Mouse (Mus musculus): ENCODE data around the gene Map3k19. TPM values are rescaled to one million over a fixed set of nuclear protein-coding genes. Genes with fewer than 3 reads are reported as not detected.

Map3k19 gene
- polyA plus RNA-seq, 1 experiment from 2014 or later, result 0.11 TPM

DNA sequence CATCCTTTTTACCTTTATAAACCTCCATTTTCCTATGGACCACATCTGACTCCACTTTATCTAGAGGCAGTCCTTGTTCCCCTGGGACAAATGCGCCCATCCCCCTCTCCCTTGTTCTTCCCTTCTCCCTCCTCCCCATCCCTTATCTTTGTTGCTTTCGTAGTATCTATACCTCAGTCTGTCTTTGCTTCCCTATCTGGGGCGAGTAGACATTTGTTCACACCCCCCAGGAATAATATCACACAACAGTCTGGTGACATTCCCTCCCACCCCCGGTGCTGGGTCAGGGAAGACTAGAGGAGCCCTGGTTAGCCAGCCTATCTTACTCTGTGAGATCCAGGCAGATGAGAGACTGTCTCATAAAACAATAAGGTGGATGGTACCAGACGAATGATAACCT, 9.4 kb downstream of the Map3k19 start:
- H3K4me3 ChIP-seq, result no peak overlapping the region
- 56% methylated on average over 5 of the region's 5 CpGs for WGBS
- H3K36me3 ChIP-seq, result no peaks in the 10 kb centered on the region
- H3K27me3 ChIP-seq, result no peaks in the 10 kb centered on the region
- no peak for ATAC-seq (replicated peaks; ENCODE audit: insufficient number of reproducible peaks, insufficient read depth, low FRiP score, low read depth)
- H3K4me1 ChIP-seq (replicated peaks), result no peaks in the 10 kb centered on the region
- no peak overlapping the region for H3K4me2 ChIP-seq
- no peaks in the 10 kb centered on the region for H3K9me3 ChIP-seq (replicated peaks)
- H3K27ac ChIP-seq, result no peak overlapping the region
- no peak overlapping the region for H3K9ac ChIP-seq

DNA sequence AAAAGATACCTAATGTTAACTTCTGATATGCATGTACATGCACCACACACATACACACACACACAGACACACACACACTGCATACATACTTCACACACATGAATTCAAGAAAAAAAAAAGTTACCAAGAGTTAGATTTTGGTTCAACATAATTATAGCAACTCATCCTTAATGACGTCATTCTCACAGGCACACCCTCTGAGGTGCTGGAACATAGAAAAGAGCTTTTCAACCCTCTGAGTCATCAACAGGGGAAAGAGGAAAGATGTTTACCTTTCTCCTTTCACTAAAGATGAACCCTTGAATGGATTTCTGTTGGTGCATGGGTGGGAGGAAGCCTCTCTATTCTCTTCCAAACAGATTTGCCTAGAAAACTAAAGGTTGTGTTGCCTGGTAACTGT, 16.2 kb downstream of the Map3k19 start:
- Histone ChIP-seq H3K4me2 (no peak overlapping the region), H3K4me1 (replicated peaks) (0 out of 2 replicates have a peak, but pooled peaks cover 4% of the 10 kb centered on the region), H3K9me3 (replicated peaks) (no peaks in the 10 kb centered on the region), H3K27ac (no peak overlapping the region), H3K9ac (no peak overlapping the region), H3K27me3 (no peaks in the 10 kb centered on the region), H3K36me3 (no peaks in the 10 kb centered on the region), H3K4me3 (no peak overlapping the region)
- 58% methylated on average over 1 of the region's 1 CpGs for WGBS
- no peak for ATAC-seq (replicated peaks; ENCODE audit: insufficient number of reproducible peaks, insufficient read depth, low FRiP score, low read depth)

DNA sequence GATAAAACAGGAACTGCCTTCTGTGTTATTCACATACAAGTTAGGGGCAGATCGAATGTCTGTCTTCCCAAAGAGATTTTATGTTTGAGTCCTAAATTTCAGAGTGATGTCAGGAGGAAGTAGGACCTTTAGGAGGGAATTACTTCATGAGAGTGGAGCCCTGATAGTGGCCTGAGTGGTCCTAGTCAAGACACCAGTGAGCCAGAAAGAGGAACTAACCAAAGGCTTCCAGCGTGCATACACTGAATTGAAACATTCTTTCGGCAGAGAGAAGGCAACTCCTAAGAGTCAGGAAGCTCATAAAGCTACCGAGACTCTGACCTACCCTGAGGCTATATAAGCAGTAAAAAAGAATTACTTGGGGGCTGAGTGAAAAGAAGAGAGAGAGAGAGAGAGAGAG, 18.2 kb downstream of the Map3k19 start:
- WGBS, result 54% methylated on average over 4 of the region's 4 CpGs
- no peaks in the 10 kb centered on the region for H3K27me3 ChIP-seq
- no peaks in the 10 kb centered on the region for H3K36me3 ChIP-seq
- no peak overlapping the region for H3K4me2 ChIP-seq
- H3K9ac ChIP-seq, result no peak overlapping the region
- H3K4me1 ChIP-seq (replicated peaks), result 0 out of 2 replicates have a peak, but pooled peaks cover 4% of the 10 kb centered on the region
- H3K4me3 ChIP-seq, result no peak overlapping the region
- no peaks in the 10 kb centered on the region for H3K9me3 ChIP-seq (replicated peaks)
- no peak for ATAC-seq (replicated peaks; ENCODE audit: insufficient number of reproducible peaks, insufficient read depth, low FRiP score, low read depth)
- no peak overlapping the region for H3K27ac ChIP-seq

DNA sequence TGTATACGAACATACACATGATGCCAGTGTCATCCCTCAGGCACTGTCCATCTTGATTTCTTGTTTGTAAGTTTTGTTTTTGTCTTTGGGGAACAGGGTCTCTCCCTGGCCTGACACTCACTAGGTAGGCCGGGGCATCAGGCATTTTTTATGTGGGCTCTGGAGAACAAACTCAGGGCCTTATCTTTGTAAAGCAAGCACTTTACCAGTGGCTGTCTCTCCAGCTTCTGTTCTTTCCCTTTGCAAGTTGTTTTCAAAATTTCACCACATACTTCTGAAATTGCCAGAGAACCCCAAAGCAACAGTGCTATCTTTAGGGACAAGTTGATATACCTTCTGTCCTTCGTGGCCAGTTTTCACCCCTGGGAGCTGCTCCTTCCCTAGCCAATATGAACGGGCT, 20.6 kb downstream of the Map3k19 start:
- no peak overlapping the region for H3K9ac ChIP-seq
- no peaks in the 10 kb centered on the region for H3K36me3 ChIP-seq
- H3K27me3 ChIP-seq, result no peaks in the 10 kb centered on the region
- H3K4me1 ChIP-seq (replicated peaks), result 0 out of 2 replicates have a peak, but pooled peaks cover 4% of the 10 kb centered on the region
- WGBS, result 40% methylated on average over 4 of the region's 4 CpGs
- no peaks in the 10 kb centered on the region for H3K9me3 ChIP-seq (replicated peaks)
- no peak overlapping the region for H3K27ac ChIP-seq
- H3K4me3 ChIP-seq, result no peak overlapping the region
- no peak overlapping the region for H3K4me2 ChIP-seq
- no peak for ATAC-seq (replicated peaks; ENCODE audit: insufficient number of reproducible peaks, insufficient read depth, low FRiP score, low read depth)

DNA sequence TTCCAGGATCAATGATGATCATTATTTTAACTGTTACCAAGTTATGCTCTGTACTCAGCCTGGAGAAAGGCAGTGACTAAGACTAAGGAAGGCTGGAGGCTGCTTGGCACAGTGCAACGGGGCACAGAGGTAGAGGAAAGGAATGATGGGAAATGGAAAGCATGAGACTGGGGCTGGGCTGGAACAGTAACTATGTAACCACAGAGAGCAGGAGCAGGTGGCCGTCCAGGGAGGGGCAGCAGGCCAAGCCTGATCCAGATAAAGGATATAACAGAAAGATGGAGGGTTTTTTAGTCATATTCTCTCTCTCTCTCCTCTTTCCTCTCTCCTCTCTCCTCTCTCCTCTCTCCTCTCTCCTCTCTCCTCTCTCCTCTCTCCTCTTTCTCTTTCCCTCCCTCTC, 21.1 kb downstream of the Map3k19 start:
- no peaks in the 10 kb centered on the region for H3K9me3 ChIP-seq (replicated peaks)
- H3K4me1 ChIP-seq (replicated peaks), result 0 out of 2 replicates have a peak, but pooled peaks cover 4% of the 10 kb centered on the region
- no peaks in the 10 kb centered on the region for H3K36me3 ChIP-seq
- H3K4me3 ChIP-seq, result no peak overlapping the region
- 52% methylated on average over 2 of the region's 2 CpGs for WGBS
- no peak overlapping the region for H3K9ac ChIP-seq
- ATAC-seq (replicated peaks; ENCODE audit: insufficient number of reproducible peaks, insufficient read depth, low FRiP score, low read depth), result no peak
- H3K4me2 ChIP-seq, result no peak overlapping the region
- no peak overlapping the region for H3K27ac ChIP-seq
- no peaks in the 10 kb centered on the region for H3K27me3 ChIP-seq

DNA sequence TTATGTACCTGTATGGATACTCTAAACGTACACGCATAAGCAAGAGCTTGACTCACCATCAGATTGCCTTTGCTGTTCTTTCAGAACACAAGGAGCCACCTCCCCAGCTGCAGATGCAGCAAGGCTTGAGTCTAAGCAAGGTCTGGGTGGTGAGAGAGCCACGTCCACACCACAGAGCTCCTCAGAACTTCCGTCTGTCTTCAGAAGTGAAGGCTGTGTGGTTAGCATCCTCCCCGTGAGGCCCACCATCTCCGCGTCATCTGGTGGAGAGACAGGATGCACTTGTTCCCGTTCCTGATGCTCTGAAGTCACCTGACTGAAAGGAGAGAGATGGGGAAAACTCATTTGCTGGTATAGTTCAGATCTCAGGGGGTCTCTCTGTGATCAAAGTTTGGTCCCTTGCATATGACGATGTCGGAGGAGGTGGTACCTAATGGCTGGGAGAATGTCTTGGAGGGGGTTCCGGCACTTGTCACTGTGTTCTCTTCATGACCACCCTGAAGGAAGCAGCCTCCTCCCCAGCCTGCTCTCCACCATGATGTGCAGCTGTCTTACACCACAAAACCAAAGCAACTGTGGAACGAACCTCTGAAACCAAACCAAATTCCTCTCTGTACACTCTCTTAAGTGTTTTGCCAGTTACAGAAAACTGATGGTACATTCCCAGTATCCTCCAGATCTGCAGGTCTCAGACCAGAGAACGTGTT, 24.5 kb downstream of the Map3k19 start:
- WGBS, result 78% methylated on average over 13 of the region's 13 CpGs
- no peaks in the 10 kb centered on the region for H3K27me3 ChIP-seq

DNA sequence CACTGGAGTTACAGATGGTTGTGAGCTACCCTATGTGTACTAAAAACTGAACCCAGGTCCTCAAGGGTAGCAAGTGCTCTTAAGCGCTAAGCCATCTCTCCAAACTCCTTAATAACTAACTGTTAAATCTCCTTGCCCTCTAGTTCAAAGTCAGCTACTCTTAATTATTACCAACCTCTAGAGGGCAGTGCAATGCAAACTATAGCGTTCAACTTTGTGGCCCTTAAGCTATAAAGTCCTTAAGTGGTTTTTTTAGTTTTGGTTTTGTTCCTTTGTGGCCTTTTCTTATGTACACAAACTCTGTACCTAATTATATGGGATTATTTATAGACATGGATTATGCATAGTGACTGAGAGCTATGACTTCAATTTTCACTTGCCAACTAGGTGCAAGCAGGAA, 27.5 kb downstream of the Map3k19 start:
- H3K9ac ChIP-seq, result no peak overlapping the region
- no peaks in the 10 kb centered on the region for H3K36me3 ChIP-seq
- H3K4me1 ChIP-seq (replicated peaks), result no peaks in the 10 kb centered on the region
- WGBS, result 20% methylated on average over 2 of the region's 2 CpGs
- ATAC-seq (replicated peaks; ENCODE audit: insufficient number of reproducible peaks, insufficient read depth, low FRiP score, low read depth), result no peak
- H3K4me3 ChIP-seq, result no peak overlapping the region
- no peaks in the 10 kb centered on the region for H3K9me3 ChIP-seq (replicated peaks)
- H3K4me2 ChIP-seq, result no peak overlapping the region
- no peaks in the 10 kb centered on the region for H3K27me3 ChIP-seq
- H3K27ac ChIP-seq, result no peak overlapping the region

More for the DNA sequence above, 24.5 kb downstream of the Map3k19 start:
- ATAC-seq (replicated peaks; ENCODE audit: insufficient number of reproducible peaks, insufficient read depth, low FRiP score, low read depth), result no peak; the same call in 1 of the 2 replicates
- Histone ChIP-seq H3K27ac (no peak overlapping the region), H3K4me1 (replicated peaks) (0 out of 2 replicates have a peak, but pooled peaks cover 4% of the 10 kb centered on the region), H3K36me3 (no peaks in the 10 kb centered on the region), H3K4me2 (no peak overlapping the region), H3K9me3 (replicated peaks) (no peaks in the 10 kb centered on the region), H3K9ac (no peak overlapping the region), H3K4me3 (no peak overlapping the region)

DNA sequence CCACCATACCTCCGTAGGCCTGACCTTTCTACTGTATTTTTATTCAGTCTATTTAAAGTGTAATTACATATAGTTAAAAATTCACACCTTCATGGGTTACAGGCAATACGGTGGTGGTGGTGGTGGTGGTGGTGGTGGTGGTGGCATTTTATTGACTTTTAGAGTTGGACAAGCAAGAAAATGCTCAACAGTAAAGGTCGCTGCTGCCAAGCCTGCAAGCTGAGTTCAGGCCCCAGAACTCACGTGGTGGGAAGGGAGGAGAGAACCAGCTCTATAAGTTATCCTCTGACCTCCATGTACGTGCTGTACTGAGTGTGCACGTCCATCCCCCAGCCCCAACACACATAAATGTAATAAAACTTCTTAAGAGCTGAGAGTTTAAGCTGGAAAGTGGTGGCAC, 38.5 kb downstream of the Map3k19 start:
- no peak overlapping the region for H3K4me2 ChIP-seq
- 82% methylated on average over 6 of the region's 6 CpGs for WGBS
- no peaks in the 10 kb centered on the region for H3K9me3 ChIP-seq (replicated peaks)
- H3K9ac ChIP-seq, result no peak overlapping the region
- H3K4me3 ChIP-seq, result no peak overlapping the region
- no peaks in the 10 kb centered on the region for H3K36me3 ChIP-seq
- no peak overlapping the region for H3K27ac ChIP-seq
- peaks cover 4% of the 10 kb centered on the region; the same call in 1 of the 2 replicates for H3K4me1 ChIP-seq (replicated peaks)
- no peaks in the 10 kb centered on the region for H3K27me3 ChIP-seq
- no peak for ATAC-seq (replicated peaks; ENCODE audit: insufficient number of reproducible peaks, insufficient read depth, low FRiP score, low read depth)

DNA sequence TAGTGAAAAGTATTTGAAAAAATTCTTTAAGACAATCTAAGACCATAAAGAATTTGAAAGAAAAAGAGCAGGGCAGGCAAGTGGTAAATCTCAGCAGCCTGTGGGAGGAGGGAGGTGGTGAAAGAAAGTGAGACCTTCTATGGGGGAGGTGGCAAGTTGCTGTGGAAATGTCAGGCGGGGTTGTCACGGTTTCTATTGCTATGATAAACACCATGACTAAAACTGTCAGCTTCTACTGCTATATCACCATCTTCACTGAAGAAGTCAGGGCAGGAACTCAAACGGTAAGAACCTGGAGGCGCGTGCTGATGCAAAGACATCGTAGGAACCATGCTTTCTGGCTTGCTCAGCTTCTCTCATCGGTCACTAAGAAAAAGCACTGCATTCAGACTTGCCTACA, 41.9 kb downstream of the Map3k19 start:
- no peaks in the 10 kb centered on the region; the same call in 1 of the 2 replicates for H3K36me3 ChIP-seq
- H3K4me3 ChIP-seq, result no peak overlapping the region
- 41% methylated on average over 7 of the region's 7 CpGs for WGBS
- H3K4me1 ChIP-seq (replicated peaks), result peaks cover 4% of the 10 kb centered on the region; the same call in 1 of the 2 replicates
- no peak overlapping the region for H3K9ac ChIP-seq
- no peak for ATAC-seq (replicated peaks; ENCODE audit: insufficient number of reproducible peaks, insufficient read depth, low FRiP score, low read depth)
- no peaks in the 10 kb centered on the region for H3K27me3 ChIP-seq
- 0 out of 2 replicates have a peak overlapping the region, but pooled peaks have one; percentile 25 for H3K4me2 ChIP-seq
- H3K27ac ChIP-seq, result no peak overlapping the region
- no peaks in the 10 kb centered on the region for H3K9me3 ChIP-seq (replicated peaks)

DNA sequence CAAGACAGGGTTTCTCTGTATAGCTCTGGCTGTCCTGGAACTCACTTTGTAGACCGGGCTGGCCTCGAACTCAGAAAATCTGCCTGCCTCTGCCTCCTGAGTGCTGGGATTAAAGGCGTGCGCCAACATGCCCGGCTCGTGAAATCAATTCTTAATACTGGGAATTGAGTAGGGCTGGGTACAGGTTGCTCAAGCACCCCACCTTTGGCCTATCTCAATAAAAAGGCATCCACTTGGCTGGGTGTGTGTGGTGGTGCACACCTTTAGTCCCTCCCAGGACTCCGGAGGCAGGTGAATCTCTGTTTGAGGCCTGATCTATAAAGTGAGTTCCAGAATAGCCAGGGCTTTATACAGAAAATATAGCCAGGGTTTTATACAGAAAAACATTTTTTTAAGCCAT, 46.2 kb downstream of the Map3k19 start:
- H3K4me2 ChIP-seq, result no peak overlapping the region
- ATAC-seq (replicated peaks; ENCODE audit: insufficient number of reproducible peaks, insufficient read depth, low FRiP score, low read depth), result no peak
- WGBS, result 98% methylated on average over 7 of the region's 7 CpGs

DNA sequence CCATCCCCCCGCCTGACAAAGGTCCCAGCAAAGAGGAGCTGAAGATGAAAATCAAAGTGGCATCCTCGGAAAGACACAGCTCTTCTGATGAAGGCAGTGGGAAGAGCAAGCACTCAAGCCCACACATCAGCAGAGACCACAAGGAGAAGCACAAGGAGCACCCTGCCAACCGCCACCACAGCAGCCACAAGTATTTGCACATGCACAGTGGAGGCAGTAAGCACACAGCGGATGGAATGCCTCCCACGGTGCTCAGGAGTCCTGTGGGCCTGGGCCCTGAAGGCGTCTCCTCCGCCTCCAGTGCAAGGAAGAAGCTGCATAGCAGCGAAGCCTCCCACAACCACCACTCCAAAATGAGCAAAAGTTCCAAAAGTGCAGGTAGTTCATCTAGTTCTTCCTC, 51.9 kb downstream of the Map3k19 start:
- ATAC-seq (replicated peaks; ENCODE audit: insufficient number of reproducible peaks, insufficient read depth, low FRiP score, low read depth), result no peak
- 78% methylated on average over 8 of the region's 8 CpGs for WGBS
- Histone ChIP-seq H3K27ac (no peak overlapping the region), H3K36me3 (peaks cover 46% of the 10 kb centered on the region), H3K4me2 (no peak overlapping the region), H3K9ac (no peak overlapping the region), H3K4me1 (replicated peaks) (no peaks in the 10 kb centered on the region; the same call in 1 of the 2 replicates), H3K4me3 (no peak overlapping the region), H3K27me3 (no peaks in the 10 kb centered on the region), H3K9me3 (replicated peaks) (no peaks in the 10 kb centered on the region)

More for the DNA sequence above, 46.2 kb downstream of the Map3k19 start:
- Histone ChIP-seq H3K36me3 (peaks cover 6% of the 10 kb centered on the region), H3K27me3 (no peaks in the 10 kb centered on the region), H3K4me1 (replicated peaks) (peaks cover 4% of the 10 kb centered on the region; the same call in 1 of the 2 replicates), H3K9me3 (replicated peaks) (no peaks in the 10 kb centered on the region), H3K4me3 (no peak overlapping the region), H3K27ac (no peak overlapping the region), H3K9ac (no peak overlapping the region)

DNA sequence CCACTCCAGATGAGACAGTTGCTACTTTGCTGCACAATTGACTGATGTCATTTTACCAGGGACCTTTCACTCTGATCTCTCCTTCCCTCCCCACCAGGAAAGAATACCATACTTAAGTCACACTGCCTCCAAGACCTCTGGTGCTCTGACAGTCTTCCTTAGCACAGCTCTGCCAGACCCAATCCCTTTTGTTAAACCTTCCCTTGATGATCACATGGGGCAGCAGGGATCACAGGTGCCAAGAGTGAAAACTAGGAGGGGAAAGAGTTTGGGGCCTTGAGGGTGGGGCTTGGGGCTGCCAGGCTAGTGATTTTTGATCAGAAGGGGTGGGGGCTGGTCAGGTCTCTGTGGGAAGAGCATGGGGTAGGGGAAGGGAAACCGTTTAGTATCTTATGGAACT, 58.1 kb downstream of the Map3k19 start:
- H3K27ac ChIP-seq, result no peak overlapping the region
- no peak overlapping the region for H3K4me3 ChIP-seq
- H3K4me1 ChIP-seq (replicated peaks), result peaks cover 7% of the 10 kb centered on the region; the same call in 1 of the 2 replicates
- no peaks in the 10 kb centered on the region for H3K9me3 ChIP-seq (replicated peaks)
- WGBS, result 74% methylated on average over 1 of the region's 1 CpGs
- ATAC-seq (replicated peaks; ENCODE audit: insufficient number of reproducible peaks, insufficient read depth, low FRiP score, low read depth), result no peak
- no peaks in the 10 kb centered on the region for H3K27me3 ChIP-seq
- H3K9ac ChIP-seq, result no peak overlapping the region
- H3K4me2 ChIP-seq, result no peak overlapping the region
- H3K36me3 ChIP-seq, result peaks cover 31% of the 10 kb centered on the region

Measured in heart, embryonic 15.5 days (tissue).